Mouse (Mus musculus) layer of hippocampus, adult 11-12 months (tissue): ENCODE data around the gene Plekho2.

Source experiments
- DNase-seq: peaks from one replicate; pipeline ENCODE4 v3.0.0; 2022; ENCODE audit warnings: low spot score

The Plekho2 gene

DNA sequence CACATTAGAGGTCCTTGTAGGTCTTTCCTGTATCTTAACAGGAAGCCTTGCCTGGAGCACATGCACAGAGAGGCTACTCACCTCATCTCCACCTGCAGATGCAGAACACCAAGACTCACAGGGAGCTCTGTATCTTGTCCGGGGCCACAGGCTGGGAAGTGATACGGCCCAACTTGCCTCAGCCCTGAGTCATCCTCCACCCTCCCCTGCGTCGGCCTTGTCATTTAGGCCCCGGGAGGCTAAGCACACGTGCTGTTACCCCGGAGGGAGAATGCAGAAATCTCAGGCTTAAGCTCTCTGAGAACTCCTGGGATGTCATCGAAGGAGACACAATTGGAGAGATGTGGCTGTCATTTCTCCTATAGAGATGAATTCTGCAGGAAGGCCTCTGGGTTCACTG is 50.2 kb downstream of the Plekho2 start:
- no peak for DNase-seq

DNA sequence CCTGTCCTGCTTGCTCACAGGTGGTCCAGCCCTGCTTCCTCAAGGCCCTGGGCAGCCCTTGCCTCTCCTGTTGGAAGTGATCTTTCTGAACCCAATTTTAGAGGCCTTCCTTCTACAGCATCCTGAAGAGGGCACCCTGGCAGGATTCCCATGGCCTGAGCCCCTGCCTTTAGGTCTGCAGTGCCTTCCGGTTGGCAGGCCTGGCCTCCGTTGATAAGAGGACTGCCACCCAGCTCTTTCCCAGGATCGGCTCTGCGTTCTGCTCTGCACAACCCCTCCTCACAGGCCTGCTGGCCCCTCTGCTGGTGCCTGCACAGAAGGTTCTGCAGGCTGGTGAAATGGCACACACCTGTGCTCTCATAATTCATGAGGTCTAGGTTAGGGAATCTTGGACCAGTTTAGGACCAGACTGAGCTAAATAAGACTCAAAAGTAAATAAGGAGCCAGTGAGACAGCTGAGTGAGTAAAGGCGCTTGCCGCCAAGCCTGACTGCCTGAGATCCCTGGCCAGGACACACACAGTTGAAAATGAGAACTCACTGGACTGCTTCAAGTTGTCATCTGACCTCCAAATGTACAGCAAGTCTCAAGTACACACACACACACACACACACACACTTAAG is 51.3 kb downstream of the Plekho2 start:
- DNase-seq: no peak

DNA sequence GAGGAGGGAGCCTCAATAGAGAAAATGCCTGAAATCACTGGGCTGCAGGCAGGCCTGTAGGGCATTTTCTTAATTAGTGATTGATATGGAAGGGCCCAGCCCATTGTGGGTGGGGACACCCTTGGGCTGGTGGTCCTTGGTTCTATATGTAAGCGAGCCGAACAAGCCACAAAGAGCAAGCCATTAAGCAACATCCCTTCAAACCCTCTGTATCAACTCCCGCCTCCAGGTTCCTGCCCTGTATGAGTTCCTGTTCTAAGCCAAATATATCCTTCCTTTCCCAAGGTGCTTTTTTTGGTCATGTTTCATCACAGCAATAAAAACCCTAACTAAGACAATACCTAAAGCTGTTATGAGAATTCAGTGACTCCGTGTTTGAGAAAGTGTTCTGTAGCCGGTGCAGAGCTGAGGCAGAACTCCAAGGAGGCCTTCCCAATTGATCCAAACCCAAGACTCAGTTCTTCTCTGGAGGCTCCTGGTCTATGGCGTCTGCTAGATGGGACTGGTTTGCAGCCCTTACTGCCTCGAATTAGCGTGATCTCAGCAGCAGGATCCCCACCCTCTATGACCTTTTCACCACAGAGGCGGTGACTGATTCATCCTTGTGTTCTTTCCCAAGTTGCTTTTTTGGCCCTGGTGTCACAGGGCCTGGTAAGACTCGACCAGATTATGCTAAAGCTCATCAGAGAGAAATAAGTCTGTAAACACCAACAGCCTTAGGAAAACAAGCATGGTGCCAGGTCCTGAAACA is 54.2 kb downstream of the Plekho2 start:
- no peak for DNase-seq

DNA sequence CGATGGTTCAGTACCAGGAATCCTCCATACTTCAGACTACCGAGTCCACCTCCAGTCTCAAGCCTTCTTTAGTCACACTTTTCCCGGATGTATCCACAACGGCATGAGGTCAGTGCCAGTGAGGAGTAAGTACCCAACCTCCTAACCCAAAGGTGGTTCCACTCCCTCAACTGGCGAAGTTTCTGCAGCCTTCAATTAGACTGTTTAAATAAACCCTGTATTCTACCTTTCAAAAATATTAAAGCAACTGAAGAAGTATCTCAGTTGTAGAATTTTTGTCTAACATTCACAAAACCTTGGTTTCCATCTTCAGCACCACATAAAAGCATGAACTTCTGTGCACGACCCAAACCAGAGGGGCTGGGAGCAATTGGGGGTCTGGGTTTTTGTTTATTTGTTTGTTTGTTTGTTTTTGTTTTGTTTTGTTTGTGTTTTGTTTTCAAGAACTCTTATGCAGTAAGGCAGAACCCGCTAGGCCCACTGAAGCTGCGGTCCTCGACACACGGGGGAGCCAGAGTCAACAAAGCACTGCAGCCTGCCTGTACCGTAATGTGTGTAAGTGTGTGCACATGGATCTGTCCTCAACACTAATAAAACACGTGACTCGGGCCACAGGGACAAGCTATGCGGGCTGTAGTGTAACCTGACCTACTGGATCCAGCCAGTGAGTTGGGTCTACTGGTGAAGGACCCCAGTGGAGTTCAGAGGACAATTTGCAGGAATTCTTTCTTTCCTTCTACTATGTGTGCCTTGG is 56.1 kb downstream of the Plekho2 start:
- DNase-seq: peak; percentile 88

DNA sequence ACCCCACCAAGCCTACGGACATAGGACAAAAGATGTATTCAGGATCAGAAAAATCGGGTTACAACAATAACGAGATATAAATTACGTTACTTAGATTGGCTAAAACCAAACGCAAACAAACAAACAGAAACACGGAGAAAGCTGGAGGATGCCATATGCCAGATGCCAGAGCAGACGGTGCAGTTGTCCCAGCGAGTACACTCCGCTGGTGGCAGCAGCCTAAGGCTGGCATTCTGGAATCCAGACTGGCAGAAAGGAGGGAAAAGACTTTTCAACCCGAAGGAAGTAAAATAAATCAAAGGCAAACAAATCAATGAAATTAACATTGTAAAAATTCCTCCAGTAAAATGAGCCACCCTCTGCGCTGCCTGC is 59.3 kb downstream of the Plekho2 start:
- DNase-seq: peak; percentile 25

DNA sequence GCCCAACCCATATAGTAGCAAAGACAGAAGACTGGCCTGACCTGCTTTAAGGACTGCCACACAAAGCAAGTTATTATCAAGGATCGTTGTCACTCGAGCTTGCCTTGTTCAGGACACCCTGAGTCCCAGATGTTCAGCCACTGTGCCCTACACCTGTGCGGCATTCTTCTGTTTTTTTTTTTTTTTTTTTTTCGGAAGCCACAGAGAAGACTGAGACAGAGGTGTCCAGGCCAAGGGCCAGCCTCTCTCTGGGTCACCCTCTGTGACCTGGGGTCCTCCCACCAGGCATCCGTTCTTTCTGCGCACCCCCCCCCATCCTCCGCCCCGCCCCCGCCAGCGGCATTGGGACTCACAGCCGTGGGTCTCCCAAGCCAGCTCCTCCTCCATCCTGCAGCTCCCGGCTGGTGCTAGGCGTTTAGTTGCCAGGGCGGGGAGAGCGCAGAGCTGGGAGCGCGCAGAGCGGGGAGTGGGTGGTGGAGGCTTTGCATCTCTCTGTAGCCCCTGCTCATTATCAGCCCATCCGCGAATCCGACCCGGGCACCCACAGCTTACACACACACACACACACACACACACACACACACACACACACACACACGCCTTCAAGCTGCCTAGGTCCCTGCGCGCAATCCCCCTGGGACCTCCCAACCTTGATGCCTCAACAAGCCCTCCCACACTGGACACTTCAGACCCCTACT is 59.9 kb downstream of the Plekho2 start, which contains the start of gene Ankdd1a:
Gene Ankdd1a (minus strand): TSS at position 387 of the 698 bp plus-strand sequence.
- DNase-seq: peak; percentile 63

DNA sequence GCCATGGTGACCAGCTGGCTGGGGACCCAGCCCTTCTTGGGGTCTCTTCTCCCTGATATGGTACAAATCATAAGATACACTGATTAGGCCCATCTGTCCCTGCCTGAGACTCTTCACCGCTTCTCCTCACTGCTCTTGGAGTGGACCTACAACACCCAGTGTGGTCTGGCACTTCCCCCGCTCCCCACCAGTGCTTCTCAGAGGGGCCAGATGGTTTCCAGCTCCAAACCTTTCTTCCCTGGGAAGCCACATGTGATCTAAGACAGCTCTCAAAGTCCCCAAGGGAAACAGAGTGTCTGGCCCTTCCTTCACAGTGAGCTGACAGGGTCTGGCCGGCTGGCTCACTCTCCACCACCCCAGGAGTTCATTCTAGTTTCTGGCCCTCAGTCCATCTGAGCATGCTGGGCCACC is 65.0 kb downstream of the Plekho2 start:
- no peak for DNase-seq

DNA sequence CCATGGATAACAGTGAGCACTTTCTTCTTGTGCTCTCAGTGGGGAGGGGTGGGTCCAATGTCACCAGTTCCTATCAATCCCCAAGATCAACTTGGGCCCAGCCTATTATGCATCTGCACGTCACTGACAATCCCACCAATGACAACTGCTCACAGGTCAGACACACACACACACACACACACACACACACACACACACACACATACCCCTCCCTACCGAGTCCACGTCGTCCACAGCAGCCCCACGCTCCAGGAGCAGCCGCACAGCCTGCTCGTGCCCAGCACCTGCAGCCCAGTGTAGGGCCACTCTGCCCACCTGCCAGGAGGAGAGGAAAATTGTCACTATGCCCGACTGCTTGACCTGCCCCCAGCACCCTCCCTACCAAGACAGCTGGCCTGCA is 65.4 kb downstream of the Plekho2 start:
- DNase-seq: no peak

DNA sequence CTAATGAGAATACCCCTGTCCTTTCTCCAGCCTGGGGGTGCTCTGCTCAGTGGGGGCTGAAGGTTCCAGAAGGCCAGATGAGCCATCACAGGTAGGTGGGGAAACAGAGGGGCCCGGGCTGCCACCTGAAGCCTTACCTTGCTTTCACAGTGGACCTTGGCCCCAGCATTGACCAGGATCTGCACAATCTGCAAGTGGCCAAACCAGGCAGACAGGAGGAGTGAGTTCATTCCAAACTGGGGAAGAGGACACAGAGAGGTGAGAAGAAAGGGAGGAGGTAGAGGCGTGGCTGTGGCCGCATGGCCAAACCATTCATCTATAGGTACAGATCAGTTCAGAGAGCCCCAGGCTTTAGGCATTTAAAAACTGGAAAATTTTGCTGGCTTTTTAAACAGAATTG is 67.3 kb downstream of the Plekho2 start:
- DNase-seq: no peak

DNA sequence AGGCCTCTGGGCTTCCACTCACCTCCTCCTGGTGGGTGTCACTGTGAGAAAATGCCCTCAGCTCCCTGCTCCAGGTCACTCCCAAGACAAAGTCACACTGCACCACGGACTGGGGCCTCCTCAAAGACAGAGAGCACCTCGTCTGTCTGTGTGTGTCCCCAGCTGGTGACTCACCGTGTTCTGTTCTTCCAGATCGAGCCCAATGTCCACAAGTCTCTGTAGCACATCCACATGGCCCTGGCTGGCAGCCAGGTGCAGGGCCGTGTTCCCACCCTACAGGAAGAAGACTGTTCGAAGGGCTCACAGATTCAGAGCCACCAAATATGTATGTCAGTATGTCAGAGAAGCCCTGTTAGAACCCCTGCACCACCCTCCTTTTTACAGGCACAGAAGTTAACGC is 71.4 kb downstream of the Plekho2 start:
- no peak for DNase-seq

DNA sequence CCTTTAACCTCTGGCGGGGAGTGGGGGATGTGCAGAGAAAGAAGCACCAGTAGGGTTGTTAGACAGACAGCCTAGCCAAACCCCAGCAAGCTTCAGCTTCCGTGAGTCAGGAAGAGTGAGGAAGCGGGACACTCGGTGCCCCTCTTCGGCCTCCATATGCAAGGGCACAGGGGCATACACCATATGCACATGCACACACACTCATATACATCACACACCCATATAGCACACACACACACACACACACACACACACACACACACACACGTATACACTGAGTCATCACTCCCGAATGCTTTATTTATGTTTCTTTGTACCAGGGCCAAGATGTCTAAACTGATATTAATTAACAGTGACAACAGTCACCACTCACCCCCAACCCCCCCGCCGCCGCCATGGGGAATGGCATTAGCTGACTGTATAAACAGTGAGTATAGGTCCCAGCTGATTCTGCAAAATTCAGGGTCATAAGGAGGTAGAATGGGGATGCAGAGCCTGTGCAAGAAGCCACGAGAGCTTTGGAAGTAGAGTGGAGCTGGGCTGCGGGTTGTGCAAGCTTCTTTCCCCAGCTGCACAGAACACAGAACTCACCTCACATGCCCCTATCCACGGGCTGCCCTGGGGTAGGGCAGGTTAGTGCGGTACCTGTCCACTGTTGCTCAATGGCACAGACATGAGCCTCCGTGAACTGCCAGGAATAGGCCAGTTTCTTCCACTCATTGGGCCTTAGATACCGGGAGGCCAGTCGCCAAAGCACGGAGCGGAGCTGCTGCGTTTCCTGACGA is 76.9 kb downstream of the Plekho2 start:
- DNase-seq: no peak
